Mouse (Mus musculus): ENCODE data around the gene Hist1h4h. TPM values are rescaled to one million over a fixed set of nuclear protein-coding genes. Genes with fewer than 3 reads are reported as not detected.
"Not testable (repeated sequence)": the region's sequence is repeated elsewhere in the genome, so short reads cannot be mapped to it uniquely, and the experiment has no call there.

The Hist1h4h gene
- polyA plus RNA-seq, 1 experiment from 2014 or later: 8.5 TPM

DNA sequence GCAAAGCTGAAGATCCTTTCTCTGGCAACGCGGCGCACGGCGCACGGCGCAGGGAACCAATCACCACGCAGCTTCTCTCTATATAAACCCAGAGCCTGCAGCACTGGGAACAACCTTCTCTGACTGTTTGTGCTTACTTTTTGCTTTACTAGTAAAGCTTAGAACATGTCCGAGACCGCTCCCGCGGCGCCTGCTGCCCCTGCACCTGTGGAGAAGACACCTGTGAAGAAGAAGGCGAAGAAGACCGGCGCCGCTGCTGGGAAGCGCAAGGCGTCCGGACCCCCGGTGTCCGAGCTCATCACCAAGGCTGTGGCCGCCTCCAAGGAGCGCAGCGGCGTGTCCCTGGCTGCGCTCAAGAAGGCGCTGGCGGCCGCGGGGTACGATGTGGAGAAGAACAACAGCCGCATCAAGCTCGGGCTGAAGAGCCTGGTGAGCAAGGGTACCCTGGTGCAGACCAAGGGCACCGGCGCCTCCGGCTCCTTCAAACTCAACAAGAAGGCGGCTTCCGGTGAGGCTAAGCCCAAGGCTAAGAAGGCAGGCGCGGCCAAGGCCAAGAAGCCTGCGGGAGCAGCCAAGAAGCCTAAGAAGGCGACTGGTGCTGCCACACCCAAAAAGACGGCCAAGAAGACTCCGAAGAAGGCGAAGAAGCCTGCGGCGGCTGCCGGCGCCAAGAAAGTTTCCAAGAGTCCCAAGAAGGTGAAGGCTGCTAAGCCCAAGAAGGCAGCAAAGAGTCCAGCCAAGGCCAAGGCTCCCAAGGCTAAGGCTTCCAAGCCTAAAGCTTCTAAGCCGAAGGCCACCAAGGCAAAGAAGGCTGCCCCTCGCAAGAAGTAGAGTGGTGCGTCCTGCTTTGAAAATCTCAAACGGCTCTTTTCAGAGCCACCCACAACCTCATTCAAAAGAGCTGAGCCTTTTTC is 24.3 kb downstream of the Hist1h4h start:
- H3K27me3 ChIP-seq (ENCODE audit: control insufficient read depth, insufficient read depth, low read length): no peaks in the 10 kb centered on the region
- peaks cover 0 to 13% of the 10 kb centered on the region in 2 experiments; a peak in 3 of 4 replicates for H3K4me1 ChIP-seq (ENCODE audit: control insufficient read depth in 2 of 2, insufficient read depth in 2 of 2, low read length in 2 of 2)
- H3K9me3 ChIP-seq (ENCODE audit: control insufficient read depth, low read length): no peaks in the 10 kb centered on the region
- H3K4me3 ChIP-seq (ENCODE audit: control insufficient read depth in 1 of 2, insufficient read depth in 1 of 2, low read depth in 1 of 2, low read length in 2 of 2): peak overlapping the region; percentile 62 to 69
- peak overlapping the region; percentile 85 for H3K4me2 ChIP-seq (ENCODE audit: low read length)
- H3K9ac ChIP-seq (ENCODE audit: low read length): peak overlapping the region; percentile 94
- WGBS: under 1% methylated on average over 54 of the region's 54 CpGs
- no peaks in the 10 kb centered on the region for H3K36me3 ChIP-seq (ENCODE audit: control insufficient read depth, insufficient read depth, low read length)
- peak overlapping the region; percentile 97 to 98 for H3K27ac ChIP-seq (replicated peaks in 1 of 2; ENCODE audit: control insufficient read depth in 1 of 2, insufficient read depth in 1 of 2, low read depth in 2 of 2, low read length in 2 of 2)
- peak; percentile 79 for ATAC-seq (ENCODE audit: insufficient number of reproducible peaks, insufficient read depth, low FRiP score, low read depth)

DNA sequence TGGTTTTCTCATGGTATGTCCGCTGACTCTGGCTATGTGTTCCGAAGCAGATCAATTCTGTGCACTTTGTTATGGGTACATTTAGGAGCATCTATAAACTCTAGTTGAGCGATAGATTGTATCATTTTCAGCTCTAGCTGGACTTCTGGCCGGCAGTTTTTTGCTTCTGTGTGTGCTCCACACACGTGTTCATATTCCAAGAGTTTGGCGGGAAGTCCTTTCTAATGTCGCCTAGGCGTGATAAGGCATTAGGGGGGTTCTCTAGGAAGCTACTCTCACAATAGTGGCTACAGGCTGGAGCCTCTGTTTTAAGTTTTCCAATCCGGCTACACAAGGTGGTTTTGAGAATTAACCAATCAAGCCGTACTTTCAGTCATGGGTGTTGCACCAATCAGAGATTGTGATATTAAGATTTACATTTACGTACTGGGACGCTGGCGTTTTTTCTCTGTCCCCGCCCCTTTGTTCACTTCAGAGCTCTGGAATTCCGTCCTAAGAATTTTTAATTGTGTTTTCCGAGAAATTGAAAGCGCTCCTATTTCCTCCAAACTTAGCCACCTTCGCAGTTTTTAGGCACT is 25.1 kb downstream of the Hist1h4h start:
- H3K9me3 ChIP-seq (ENCODE audit: control insufficient read depth, low read length): no peaks in the 10 kb centered on the region
- peak overlapping the region; percentile 62 to 69 for H3K4me3 ChIP-seq (ENCODE audit: control insufficient read depth in 1 of 2, insufficient read depth in 1 of 2, low read depth in 1 of 2, low read length in 2 of 2)
- peak; percentile 78 for ATAC-seq (ENCODE audit: insufficient number of reproducible peaks, insufficient read depth, low FRiP score, low read depth)
- H3K27ac ChIP-seq (replicated peaks in 1 of 2; ENCODE audit: control insufficient read depth in 1 of 2, insufficient read depth in 1 of 2, low read depth in 2 of 2, low read length in 2 of 2): peak overlapping the region; percentile 97 to 98
- H3K4me1 ChIP-seq (ENCODE audit: control insufficient read depth in 2 of 2, insufficient read depth in 2 of 2, low read length in 2 of 2): peaks cover 0 to 8% of the 10 kb centered on the region in 2 experiments; a peak in 3 of 4 replicates
- H3K36me3 ChIP-seq (ENCODE audit: control insufficient read depth, insufficient read depth, low read length): no peaks in the 10 kb centered on the region
- no peaks in the 10 kb centered on the region for H3K27me3 ChIP-seq (ENCODE audit: control insufficient read depth, insufficient read depth, low read length)
- under 1% methylated on average over 18 of the region's 18 CpGs for WGBS
- peak overlapping the region; percentile 85 for H3K4me2 ChIP-seq (ENCODE audit: low read length)
- H3K9ac ChIP-seq (ENCODE audit: low read length): peak overlapping the region; percentile 94

DNA sequence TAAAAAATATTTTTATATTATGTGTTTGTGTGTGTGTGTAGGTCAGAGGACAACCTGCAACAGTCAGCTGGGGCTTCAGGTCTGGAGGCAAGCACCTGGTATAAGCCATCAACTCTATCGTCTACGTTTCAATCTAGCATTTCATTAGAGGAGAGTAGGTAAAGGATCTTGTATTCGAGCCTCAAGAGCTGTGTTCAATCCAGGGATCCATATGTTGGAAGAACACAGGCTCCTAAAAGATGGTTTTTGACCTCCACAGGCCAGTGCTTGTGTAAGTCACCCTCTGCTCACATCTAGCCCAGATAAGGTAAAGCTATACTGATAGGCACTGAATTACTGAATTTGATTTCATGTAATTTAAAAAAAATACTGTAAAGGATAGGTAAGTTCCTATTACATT is 26.1 kb downstream of the Hist1h4h start:
- Histone ChIP-seq H3K36me3 (ENCODE audit: control insufficient read depth, insufficient read depth, low read length) (no peaks in the 10 kb centered on the region), H3K27me3 (ENCODE audit: control insufficient read depth, insufficient read depth, low read length) (no peaks in the 10 kb centered on the region), H3K27ac (replicated peaks in 1 of 2; ENCODE audit: control insufficient read depth in 1 of 2, insufficient read depth in 1 of 2, low read depth in 2 of 2, low read length in 2 of 2) (peak overlapping the region in 1 of 2 experiments; percentile 98; a peak in 2 of 4 replicates), H3K4me3 (ENCODE audit: control insufficient read depth in 1 of 2, insufficient read depth in 1 of 2, low read depth in 1 of 2, low read length in 2 of 2) (no peak overlapping the region), H3K4me2 (ENCODE audit: low read length) (peak overlapping the region; percentile 85; the same call in 1 of the 2 replicates), H3K9ac (ENCODE audit: low read length) (no peak overlapping the region), H3K4me1 (ENCODE audit: control insufficient read depth in 2 of 2, insufficient read depth in 2 of 2, low read length in 2 of 2) (peaks cover 0 to 8% of the 10 kb centered on the region in 2 experiments; a peak in 3 of 4 replicates), H3K9me3 (ENCODE audit: control insufficient read depth, low read length) (no peaks in the 10 kb centered on the region)
- 65% methylated on average over 3 of the region's 3 CpGs for WGBS
- ATAC-seq (ENCODE audit: insufficient number of reproducible peaks, insufficient read depth, low FRiP score, low read depth): no peak

DNA sequence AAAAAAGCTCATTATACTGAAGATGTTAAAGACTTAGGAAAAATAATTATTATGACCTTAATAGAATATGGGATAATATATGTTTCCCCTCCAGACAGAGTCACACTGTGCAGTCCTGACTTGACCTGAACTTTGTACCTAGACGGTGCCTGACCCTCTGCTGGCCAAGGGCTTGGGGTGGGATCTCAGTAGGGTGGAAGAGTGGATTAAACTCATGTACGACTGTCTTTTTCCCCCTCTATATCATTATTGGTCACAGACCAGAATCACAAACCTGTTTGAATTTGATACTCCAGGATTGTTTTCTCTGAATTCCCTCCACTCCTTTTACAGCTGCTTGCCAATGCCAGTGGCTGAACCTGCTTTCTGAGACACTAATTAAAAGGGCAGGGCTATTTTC is 29.8 kb downstream of the Hist1h4h start:
- H3K4me1 ChIP-seq (ENCODE audit: control insufficient read depth in 2 of 2, insufficient read depth in 2 of 2, low read length in 2 of 2); H3K9ac ChIP-seq (ENCODE audit: low read length); ATAC-seq (ENCODE audit: insufficient number of reproducible peaks, insufficient read depth, low FRiP score, low read depth); H3K9me3 ChIP-seq (ENCODE audit: control insufficient read depth, low read length); H3K4me3 ChIP-seq (ENCODE audit: control insufficient read depth in 1 of 2, insufficient read depth in 1 of 2, low read depth in 1 of 2, low read length in 2 of 2); H3K27me3 ChIP-seq (ENCODE audit: control insufficient read depth, insufficient read depth, low read length); H3K27ac ChIP-seq (replicated peaks in 1 of 2; ENCODE audit: control insufficient read depth in 1 of 2, insufficient read depth in 1 of 2, low read depth in 2 of 2, low read length in 2 of 2); H3K4me2 ChIP-seq (ENCODE audit: low read length); H3K36me3 ChIP-seq (ENCODE audit: control insufficient read depth, insufficient read depth, low read length): not testable (repeated sequence)
- WGBS: 48% methylated on average over 2 of the region's 2 CpGs

DNA sequence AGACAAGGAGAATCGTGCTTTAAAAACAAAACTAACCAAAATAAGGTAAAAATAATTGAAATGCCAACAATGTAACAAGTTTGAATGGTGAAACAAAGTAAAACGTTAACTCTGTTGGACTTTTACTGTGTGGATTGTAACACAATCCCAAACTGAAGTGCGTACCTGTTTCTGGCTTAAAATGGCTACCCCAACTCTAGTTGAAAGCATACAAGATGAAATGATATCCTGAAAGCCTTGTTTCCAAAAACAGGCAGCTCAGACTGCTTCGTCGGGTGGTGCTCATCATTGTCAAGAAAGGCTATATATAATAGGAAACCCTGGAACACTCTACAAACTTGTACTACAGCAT is 30.7 kb downstream of the Hist1h4h start:
- not testable (repeated sequence) for H3K4me1 ChIP-seq (ENCODE audit: control insufficient read depth in 2 of 2, insufficient read depth in 2 of 2, low read length in 2 of 2); H3K9me3 ChIP-seq (ENCODE audit: control insufficient read depth, low read length); H3K36me3 ChIP-seq (ENCODE audit: control insufficient read depth, insufficient read depth, low read length); ATAC-seq (ENCODE audit: insufficient number of reproducible peaks, insufficient read depth, low FRiP score, low read depth); H3K27me3 ChIP-seq (ENCODE audit: control insufficient read depth, insufficient read depth, low read length)
- H3K4me3 ChIP-seq (ENCODE audit: control insufficient read depth in 1 of 2, insufficient read depth in 1 of 2, low read depth in 1 of 2, low read length in 2 of 2): peak overlapping the region; percentile 44 to 56; a peak in 2 of 4 replicates
- H3K9ac ChIP-seq (ENCODE audit: low read length): peak overlapping the region; percentile 71; the same call in 1 of the 2 replicates
- peak overlapping the region in 1 of 2 experiments; percentile 99; a peak in 2 of 4 replicates for H3K27ac ChIP-seq (replicated peaks in 1 of 2; ENCODE audit: control insufficient read depth in 1 of 2, insufficient read depth in 1 of 2, low read depth in 2 of 2, low read length in 2 of 2)
- H3K4me2 ChIP-seq (ENCODE audit: low read length): peak overlapping the region; percentile 74
- 0% methylated on average over 2 of the region's 5 CpGs for WGBS

DNA sequence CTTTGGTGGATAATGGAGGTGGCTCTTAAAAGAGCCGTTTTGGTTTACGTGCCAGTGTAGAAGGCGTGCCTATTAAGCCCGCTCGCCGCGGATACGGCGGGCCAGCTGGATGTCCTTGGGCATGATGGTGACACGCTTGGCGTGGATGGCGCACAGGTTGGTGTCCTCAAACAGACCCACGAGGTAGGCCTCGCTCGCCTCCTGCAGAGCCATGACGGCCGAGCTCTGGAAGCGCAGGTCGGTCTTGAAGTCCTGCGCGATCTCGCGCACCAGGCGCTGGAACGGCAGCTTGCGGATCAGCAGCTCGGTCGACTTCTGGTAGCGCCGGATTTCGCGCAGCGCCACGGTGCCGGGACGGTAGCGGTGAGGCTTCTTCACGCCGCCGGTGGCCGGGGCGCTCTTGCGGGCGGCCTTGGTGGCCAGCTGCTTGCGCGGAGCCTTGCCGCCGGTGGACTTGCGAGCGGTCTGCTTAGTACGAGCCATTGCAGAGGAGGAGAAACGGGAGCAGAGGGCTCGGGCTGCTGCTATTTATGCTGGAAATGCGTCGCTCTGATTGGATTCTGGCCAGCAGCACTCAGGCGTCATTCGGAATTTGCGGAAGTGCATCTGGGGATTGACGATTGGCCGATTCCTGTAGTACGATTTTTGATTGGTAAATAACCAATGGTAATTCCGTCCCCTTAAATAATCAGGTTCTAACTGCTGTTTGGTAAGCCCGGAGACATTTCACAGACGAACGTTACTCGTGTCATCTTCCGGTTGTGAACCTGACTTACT is 31.2 kb downstream of the Hist1h4h start, which contains the start of gene Hist1h3e:
Gene Hist1h3e (minus strand): TSS at position 487 of the 777 bp plus-strand sequence.
- peak; percentile 87 for ATAC-seq (ENCODE audit: insufficient number of reproducible peaks, insufficient read depth, low FRiP score, low read depth)
- not testable (repeated sequence) for H3K36me3 ChIP-seq (ENCODE audit: control insufficient read depth, insufficient read depth, low read length); H3K27me3 ChIP-seq (ENCODE audit: control insufficient read depth, insufficient read depth, low read length); H3K9me3 ChIP-seq (ENCODE audit: control insufficient read depth, low read length); H3K4me1 ChIP-seq (ENCODE audit: control insufficient read depth in 2 of 2, insufficient read depth in 2 of 2, low read length in 2 of 2)
- H3K9ac ChIP-seq (ENCODE audit: low read length): peak within 1 kb of the TSS; percentile 71
- peak within 1 kb of the TSS; percentile 74 for H3K4me2 ChIP-seq (ENCODE audit: low read length)
- under 1% methylated on average over 44 of the region's 67 CpGs for WGBS
- H3K27ac ChIP-seq (replicated peaks in 1 of 2; ENCODE audit: control insufficient read depth in 1 of 2, insufficient read depth in 1 of 2, low read depth in 2 of 2, low read length in 2 of 2): peak within 1 kb of the TSS; percentile 89 to 99
- H3K4me3 ChIP-seq (ENCODE audit: control insufficient read depth in 1 of 2, insufficient read depth in 1 of 2, low read depth in 1 of 2, low read length in 2 of 2): peak within 1 kb of the TSS; percentile 44 to 56
